Mouse (Mus musculus): ENCODE data around the gene Lysmd2.

- TF ChIP-seq GATA1 (IDR thresholded peaks at IDR 0.05; ENCODE audit: borderline replicate concordance, low read length) = no peak
- no peak for TF ChIP-seq FLI1 (IDR thresholded peaks at IDR 0.05; ENCODE audit: low read length)
Measured at GRCm38 (mm10) chr9:75616560-75616959, 9.0 kb upstream of the Lysmd2 start.
